Mouse (Mus musculus) activated CD4-positive, CD25-positive, alpha-beta regulatory T cell, adult 4 months (primary cell): ENCODE results near the gene Bola3. TPM values are rescaled to one million over a fixed set of nuclear protein-coding genes. Genes with fewer than 3 reads are reported as not detected.

Source experiments
- ATAC-seq: one replicate; pipeline ENCODE4 v1.8.0; 2017
- polyA plus RNA-seq, 2 experiments: library from polyadenylated mRNA; unstranded; fragments of 100-300 nt; shearing (Covaris generic); gene quantifications; one replicate each; pipeline ENCODE4 v1.2.1; 2017

Gene Bola3
- polyA plus RNA-seq, 2 experiments from 2014 or later: 66.0 to 72.3 TPM

DNA sequence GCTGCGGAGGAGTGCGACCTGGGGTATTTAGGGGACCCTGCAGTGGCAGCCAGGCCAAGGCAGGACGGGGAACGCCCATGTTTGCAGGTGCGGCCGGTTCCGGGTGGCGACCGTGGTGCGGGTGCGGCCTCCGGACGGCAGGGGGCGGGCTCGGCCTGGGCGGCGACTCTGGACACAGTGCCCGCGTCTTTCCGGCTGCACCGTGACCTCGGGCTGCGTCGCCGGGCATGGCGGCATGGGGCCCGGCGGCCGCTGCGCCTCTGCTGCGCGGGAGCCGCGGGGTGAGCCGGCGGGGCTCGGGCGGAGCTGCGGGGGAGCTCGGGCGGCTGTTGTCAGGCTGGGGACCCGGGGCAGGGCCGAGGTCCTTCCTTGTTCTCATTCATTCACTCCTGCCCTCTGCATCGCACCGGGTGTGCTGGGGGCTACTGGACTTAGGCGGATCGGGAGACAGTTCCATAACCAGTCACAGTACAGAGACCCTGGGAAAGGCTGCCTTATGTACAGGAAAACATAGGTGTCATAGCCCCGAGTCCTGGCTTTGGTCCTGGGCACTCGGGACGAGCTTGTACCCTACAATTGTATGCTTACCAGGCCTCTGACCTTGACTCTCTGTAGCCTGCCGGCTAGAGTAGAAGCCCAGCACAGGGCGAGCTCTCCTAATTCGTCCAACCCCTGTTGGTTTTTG lies 469 bp downstream of the Bola3 start:
- peak; percentile 93 for ATAC-seq

- no peak for ATAC-seq
These were observed 1.2 kb downstream of the Bola3 start for GRCm38 (mm10) chr6:83350172-83350571.

- ATAC-seq: no peak
These were observed 2.0 kb downstream of the Bola3 start for GRCm38 (mm10) chr6:83350851-83351405.

DNA sequence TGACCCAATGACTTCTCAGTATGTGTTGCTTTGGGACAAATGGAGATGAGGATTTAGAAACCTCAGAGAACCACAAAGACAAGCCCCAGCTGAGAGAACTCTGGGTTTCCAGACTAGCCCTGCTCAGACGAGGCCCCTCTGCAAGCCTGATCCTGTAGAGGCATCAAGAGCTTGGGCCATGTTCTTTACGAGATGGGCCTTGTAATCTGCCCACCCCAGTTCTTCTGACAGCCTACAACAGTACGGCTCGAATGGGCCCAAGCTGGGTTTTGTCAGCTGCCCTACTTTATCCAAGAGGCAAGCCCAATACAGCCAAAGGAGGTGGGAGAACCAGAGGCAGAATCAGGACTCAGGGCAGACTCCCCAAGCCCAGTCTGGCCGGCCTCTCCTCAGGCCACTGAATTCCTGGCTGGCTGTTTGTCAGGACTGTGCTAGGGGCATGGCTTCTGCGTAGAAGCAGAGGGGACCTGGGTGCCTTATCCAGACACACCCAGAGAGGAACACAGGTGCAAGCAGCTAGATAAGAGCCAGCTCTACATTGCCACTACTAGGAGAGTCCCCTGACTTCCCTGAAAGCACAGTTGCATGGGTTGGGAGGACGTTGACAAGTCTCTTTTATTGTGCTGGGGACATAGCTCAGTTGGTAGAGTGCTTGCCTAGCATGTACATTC lies 2.7 kb downstream of the Bola3 start:
- no peak for ATAC-seq

- ATAC-seq: no peak
These were observed 3.9 kb downstream of the Bola3 start for GRCm38 (mm10) chr6:83352666-83353410.

GRCm38 (mm10) chr6:83354856-83355781 lies 6.2 kb downstream of the Bola3 start:
- no peak for ATAC-seq

DNA sequence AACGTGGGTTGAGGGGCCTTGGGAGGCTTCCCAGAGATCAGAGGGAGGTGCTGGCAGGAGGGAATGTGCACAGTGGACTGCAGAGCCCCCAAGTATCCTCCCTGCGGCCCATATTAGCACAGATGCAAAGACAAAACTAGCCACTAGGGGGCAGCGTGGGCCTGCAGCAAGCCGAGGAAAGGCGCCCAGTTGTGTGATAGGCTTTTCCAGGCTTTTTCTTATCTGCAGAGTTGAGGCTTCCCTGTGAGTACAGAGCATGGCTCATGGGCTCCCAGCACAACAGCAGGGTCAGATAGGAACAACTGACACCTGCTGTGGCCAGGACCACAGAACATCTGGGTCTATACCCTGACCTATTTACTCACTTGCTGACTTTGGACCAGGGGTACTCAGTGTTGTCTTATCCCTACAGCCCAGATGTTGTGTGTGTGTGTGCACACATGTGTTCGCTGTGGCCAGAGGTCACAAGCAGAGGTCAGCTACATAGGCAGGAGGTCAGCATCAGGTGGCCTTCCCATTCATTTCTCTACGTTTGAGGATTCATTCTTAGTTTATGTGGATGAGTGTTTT lies 7.7 kb downstream of the Bola3 start:
- ATAC-seq: peak; percentile 80

DNA sequence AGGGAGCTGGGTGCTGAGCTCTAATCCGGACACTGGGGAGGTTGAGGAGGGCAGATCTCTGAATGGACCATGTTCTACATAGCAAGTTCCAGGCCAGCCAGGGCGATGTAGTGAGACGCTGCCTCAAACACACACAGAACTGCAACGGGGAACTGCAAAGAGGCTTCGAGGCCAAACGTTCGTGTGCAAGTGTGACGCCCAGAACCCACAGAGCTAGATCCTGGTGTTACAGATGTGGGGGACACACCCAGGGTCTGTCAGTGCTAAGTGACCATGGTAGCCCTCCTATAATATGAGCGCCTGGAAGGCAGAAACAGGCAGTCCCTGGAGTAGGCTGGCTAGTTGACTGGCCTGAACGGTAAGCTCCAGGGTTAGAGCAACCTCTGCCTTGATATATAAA lies 8.5 kb downstream of the Bola3 start:
- ATAC-seq: no peak

DNA sequence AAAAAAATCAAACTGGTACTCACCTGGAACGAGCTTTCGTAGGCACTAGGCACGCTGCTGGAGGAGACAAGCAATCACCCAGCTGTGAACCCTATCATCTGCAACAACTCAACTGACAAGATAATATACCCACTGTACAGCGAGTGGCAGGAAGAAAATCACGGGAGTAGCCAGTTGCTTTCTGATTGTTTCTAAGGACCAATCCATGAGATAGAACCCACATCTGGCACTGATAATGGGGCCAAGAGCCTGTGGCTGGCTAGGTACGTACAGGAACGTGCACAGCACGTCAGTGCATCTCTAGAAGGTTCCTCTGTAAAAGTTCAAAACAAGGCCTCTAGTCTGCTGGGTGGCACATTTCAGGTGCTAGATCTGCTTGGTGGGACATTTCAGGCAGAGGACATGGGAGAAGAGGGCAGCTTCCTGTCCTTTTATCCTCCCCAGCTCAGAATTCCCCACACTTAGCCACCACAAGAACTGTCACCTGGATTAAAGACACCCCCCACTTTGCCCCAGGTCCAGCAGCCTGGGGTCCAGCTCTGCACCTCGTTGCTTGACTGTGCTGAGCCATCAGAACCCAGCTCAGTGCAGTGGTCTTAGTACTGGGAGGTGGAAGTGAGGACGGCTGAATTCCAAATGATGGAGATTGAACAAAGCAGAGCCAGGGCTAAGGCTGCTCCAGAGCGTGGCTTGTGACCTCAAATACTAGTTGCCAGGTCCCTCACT lies 12.7 kb downstream of the Bola3 start:
- no peak for ATAC-seq

GRCm38 (mm10) chr6:83363075-83363474 lies 14.1 kb downstream of the Bola3 start:
- no peak for ATAC-seq

DNA sequence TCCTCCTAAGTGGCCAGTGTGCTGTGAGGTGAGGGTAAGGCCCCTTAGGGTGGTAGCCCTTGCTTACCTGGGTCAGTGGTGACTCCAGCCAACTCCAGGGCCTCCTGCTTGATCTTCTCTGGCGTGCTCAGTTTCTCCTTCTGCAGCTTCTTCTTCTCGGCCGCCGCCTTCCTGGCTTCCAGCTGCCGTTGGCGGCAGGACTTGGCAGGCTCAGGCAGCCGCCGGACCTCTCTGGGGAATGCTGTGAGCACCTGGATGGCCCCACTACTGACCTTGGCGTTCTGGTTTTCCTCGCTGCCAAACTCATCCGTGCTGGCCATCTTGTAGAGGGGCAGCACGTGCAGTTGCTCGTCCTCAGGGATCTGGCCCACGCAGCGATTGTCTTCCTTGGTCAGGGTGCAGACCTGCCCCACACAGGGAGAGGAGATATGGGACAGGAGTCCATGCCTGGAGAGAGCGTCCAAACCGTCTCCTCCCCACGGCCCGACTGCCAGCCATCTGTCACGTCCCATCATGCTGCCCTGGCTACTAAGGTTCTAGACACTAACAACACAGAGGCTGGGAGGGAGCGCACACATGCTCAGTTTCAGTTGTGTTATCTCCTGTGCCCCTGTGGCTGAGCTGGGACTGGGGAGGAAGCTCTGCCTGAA lies 21.5 kb downstream of the Bola3 start:
- ATAC-seq: no peak

- no peak for ATAC-seq
These were observed 22.4 kb downstream of the Bola3 start for GRCm38 (mm10) chr6:83371350-83371749.

- ATAC-seq: no peak
These were observed 24.9 kb downstream of the Bola3 start for GRCm38 (mm10) chr6:83373704-83374300.

DNA sequence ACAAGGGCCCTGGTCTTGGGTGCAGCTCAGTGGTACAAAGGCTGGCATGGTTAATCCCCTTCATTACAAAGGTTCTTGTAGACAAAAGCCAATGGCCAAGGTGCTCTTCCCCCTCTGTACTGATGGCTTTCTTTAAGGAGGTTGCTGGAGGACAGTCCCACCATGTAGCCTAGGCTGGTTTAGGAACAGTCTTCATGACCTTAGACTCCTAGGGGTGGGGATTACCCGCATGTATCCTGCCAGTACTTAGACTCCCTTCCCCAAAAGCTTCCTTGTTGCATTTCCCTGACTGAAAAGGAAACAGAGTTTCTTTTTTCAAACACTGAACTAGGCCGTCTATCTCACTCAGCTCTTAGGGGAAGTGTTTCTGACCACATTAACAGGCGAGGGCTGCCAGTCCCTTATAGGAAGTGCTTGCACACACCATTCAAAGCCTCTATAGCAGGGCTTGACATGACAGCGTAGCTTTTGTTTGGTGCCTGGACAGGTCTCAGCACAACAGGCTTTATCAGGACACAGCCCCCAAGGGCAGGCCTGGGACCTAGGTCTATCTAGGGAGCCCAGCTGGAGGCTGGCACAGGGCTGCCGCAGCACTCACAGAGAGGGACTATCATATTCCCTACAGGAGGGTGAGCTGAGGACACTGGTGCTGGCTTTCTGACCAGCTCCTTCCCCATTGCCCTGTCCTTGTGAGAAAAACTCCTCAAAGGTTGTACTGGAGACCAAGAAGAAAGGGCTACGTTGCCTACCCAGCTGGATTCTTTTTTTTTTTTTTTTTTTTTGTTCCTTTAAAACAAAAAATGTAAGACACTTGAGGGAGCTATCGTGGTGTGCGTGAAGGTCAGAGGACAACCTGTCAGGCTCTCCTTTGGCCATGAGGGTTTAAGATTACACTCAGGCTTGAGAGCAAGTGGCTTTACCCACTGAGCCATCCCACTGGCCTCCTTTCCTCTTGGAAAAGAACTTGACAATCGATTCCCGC lies 32.9 kb downstream of the Bola3 start:
- peak; percentile 36 for ATAC-seq

DNA sequence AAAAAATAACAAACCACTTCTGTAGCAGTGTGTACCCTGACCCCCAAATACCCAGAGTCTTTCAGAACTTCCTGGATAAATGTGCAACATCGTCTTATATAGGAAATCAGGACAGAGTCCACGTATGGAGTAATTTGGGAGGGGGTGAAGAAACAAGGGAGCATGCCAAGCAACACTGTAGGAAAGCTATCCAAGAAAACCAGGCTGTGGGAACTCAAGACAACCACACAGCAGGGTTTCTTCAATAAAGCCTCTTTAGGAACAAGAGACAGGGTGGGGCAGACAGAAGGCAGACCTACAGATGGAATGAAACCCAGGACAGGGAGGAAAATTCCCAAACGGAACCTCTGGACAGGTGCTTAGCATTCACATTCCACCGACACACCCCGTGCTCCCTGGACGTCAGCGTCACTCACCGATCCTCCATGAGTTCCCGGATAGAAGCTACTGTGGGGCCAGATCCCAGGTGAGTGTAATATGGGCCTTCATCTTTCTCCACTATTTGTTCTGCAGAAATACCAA lies 36.7 kb downstream of the Bola3 start:
- ATAC-seq: no peak

DNA sequence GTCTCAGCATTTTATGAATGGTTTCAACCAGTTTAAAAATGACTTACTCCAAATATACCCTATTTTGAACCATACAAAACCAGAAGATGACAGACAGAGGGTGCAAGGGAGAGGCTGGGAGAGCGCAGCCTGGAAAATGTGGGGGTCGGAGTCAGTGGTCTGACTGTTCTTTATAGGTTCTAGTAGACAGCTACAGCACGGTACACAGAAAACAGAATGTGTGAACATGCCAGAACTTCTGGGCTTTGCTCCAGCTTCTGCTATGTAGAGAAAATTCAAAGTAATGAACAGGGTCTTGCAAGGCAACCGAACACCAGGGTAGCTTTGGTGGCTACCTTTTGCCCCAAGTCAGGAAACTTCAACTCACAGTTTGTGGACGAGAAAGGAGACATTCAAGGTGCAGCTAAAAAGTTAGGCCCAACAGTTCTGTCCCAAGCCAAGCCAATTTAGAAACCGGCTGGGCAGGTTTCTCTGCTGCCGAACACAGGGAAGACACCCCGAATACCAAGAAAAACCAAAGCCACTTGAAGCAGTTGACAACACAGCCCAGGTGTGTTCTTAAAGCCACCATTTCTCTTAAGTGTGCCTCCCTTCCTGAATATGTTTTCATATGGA lies 43.3 kb downstream of the Bola3 start:
- ATAC-seq: no peak

- no peak for ATAC-seq
These were observed 45.2 kb downstream of the Bola3 start for GRCm38 (mm10) chr6:83394122-83394521.

DNA sequence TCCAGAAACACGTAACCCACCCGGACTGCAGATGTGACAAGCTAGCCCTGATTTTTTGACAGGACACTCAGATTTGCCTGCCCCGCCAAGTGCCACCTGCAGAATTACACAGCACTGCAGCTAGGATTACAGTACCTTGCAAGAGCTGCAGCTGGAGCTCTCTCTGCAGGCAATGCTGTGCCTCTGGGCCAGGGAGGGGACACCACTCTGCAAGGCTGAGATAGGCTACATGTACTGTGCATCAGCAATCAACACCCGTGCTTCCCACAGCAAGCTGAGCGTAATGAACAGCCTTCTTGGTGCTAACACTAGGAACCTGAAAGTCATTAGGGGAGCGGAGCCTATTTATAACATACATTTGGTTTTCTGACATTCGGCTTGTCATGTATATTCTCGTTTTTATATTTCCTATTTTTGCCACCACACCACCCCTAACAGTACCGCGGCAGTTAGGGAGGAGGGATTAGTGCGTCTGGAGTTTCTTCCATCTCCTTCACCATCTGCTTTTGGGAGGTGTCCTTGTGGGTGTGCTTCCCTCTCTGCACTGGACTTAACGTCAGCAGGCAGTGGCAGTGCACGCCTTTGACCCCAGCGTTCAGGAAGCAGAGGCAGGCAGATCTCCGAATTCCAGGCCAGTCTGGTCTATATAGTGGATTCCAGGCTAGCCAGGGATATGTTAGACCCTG lies 46.7 kb downstream of the Bola3 start:
- no peak for ATAC-seq
